Mouse (Mus musculus): ENCODE results near the gene Fam167b.
A peak's percentile ranks its signal among the peaks of the same experiment; 100 is the strongest.

Gene Fam167b

DNA sequence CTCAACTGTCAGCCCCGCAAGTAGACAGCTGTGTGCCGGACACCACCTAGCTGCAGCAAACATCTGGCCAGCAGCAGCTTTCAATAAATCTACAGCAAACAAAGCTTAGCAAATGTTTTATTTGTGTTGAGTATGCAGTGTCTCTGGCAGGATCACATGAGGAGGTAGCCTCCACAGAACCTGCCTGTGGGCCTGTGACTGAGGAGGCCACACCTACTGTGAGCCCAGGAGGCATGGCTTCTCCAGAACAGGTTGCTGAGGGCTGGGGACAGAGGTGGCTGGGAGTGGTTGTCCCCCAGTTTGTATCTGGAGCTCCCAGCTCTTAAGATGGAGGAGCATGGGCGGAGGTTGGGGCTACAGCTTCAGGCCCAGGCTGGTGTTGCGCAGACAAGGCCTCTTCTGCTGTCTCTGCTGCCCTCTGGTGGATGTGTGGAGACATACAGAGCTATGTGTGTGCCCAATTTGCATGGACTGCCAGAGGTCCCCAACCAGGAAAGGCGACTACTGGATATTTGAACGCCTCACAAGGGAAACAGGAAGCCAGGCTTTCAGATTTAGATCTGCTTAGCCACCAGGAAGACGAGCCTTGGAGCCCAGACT lies 30.2 kb upstream of the Fam167b start:
- peak; percentile 65 for DNase-seq (ENCODE audit: low read depth, low spot score)

DNA sequence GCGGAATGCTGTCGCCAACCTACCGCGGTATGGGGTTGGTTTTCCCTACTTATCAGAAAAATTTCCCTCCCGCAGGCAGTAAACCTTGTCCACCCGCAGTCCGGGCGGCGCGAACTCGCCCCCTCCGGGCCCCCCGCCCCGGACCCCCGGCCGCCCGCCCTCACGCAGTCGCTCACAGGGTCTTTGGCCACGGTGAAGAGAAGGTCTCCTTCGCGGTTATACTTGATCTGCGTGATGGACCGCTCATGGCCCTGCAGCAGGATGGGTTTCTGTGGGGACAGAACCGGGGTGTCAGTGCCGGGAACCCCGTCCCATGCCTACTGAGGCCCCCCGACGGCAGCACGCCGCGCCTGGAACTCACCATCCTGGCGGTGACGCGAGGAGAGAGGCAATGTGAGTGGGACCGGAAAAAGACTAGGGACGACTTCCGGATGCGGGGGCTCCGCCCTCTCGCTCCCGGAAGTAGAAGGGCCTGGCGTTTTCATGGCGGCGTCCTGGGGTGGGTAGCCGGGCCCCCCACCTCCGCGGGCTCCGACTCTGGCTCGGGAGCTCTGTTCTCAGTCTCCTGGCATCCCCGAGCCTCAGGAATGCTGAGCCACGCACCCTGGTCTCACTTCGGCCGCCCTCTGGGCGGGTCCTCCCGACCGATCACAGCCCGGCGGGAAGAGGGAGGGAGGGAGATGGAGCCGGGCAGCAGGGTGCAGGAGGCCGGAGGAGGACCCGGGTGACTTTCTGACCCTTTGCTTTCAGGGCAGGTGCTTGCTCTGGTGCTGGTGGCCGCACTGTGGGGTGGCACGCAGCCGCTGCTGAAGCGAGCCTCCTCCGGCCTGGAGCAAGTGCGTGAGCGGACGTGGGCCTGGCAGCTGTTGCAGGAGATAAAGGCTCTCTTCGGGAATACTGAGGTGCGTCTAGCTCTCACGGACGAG lies 22.1 kb upstream of the Fam167b start, which contains the start of the genes Eif3i and Tmem234:
TSS of gene Eif3i (minus strand) at position 416 of the 926 bp plus-strand sequence.
TSS of gene Tmem234 (plus strand) at position 436 of the 926 bp plus-strand sequence.
- peak; percentile 67 for DNase-seq (ENCODE audit: low read depth, low spot score)

DNA sequence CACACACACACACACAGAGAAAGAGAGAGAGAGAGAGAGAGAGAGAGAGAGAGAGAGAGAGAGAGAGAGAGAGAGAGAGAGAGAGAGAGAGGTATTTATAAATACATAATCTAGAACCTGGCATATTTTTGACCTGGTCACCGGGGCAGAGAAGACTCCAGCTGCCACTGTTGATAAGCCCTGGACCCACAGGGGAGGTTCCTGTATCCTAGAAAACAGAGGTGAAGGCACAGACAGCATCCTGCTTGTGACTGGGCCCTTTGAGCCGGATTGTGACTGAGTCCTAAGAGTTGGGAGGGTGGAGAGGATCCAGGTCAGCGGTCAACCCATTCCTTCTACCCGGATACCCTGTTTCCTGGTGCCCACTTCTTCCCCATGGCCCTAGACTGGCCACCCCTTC lies 10.5 kb upstream of the Fam167b start:
- DNase-seq (ENCODE audit: low read depth, low spot score) = no peak

DNA sequence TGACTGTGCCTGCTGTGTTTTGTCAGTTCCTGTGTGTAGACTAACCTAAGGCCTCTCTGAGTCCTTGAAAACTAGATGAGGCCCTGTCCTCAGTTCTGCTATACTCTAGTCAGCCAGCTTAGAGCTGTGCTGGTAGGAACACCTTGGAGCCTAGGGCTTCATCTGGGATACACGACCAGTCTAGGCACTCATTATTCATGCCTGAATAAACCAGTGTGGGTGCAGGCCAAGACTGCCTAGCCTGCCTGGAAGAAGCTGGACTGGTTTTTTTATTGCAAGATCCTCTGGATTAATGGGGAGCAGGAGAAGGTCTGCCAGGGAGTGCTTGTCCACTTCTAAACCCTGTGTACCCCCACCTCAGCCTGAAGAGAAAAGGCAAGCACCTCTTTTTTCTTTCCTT lies 8.6 kb upstream of the Fam167b start:
- DNase-seq (ENCODE audit: low read depth, low spot score) = no peak

DNA sequence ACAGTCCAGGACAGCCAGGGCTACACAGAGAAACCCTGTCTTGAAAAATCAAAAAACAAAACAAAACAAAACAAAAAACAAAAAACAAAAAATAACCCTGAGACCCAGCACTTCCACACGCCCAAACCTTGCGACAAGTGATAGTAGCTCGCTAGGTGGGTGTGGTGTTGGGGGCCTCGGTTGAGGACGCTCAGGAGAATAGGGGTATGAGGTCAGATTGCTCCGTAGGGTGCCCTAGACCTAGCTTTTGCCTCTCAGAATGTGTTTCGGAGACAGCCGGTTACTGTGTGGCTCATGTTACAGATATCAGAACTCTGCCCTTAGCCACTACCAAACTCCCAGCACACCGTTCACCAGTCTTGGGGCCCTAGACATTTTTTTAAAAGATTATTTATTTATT lies 7.4 kb upstream of the Fam167b start:
- no peak for DNase-seq (ENCODE audit: low read depth, low spot score)

DNA sequence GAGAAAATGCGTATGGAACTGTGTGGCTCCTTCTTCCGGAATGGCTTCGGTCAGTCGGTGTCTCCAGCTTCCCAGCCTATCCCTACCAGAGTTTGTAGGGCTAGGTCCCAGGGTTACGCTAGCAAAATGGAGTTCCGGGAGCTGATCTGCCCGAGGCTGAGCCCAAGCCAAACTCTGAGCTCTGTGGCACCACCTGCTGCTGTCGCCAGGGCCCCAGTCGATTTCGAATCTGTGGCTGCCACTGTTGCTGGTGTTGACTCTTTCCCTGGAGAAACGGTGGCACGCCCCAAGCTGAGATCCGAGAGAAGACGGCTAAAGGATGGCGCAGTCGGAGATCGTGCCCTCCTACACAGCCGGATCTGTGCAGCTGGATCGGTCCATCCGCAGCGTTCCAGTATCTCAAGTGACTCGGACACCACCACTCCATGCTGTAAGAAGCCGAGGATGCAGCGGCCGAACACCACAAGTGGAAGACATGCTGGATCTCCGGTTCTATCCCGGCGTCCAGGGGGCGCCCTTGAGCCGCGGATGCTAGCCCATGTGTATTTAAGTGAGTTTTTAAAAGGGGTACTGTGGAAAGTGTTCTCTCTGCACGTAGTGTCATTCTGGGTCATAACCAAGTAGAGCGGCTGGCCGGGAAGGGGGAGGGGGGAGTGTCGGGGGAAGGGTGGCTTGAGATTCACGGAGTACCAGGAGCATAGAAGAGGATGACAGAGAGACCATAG lies 6.7 kb upstream of the Fam167b start:
- peak; percentile 78 for DNase-seq (ENCODE audit: low read depth, low spot score)

DNA sequence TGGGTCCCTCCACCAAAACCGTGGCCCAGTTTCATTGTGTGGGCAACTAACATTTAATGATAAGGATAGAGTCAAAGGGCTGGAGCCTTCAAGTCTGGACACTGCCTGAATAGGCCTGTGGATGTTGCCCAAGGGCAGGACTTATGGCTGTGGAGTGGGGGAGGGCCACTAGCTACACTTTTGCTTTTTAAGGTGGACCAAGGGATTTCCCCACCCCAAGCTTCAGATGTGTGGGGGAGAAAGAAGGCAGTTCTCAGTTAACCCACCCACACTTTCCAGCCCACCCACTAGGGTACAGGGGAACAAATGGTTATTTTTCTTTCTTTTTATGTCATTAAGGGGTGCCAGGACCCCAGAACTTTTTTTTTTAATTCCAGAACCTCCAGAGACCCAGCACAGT lies 6.0 kb upstream of the Fam167b start:
- no peak for DNase-seq (ENCODE audit: low read depth, low spot score)

DNA sequence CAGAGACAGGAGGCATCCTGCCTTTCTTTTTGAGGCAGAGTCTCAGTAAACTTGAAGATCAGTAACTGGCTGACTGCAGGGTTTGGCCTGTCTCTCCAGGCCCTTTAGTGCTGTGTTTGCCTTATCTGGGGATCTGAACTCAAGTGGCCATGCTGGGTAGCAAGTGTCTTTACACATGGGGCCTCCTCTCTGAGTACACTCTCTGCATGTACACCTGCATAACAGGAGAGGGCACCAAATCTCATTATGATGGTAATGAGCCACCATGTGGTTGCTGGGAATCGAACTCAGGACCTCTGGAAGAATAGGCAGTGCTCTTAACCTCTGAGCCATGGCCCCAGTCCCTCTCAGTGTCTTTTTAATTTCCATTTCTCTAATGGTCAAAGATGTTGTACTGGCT lies 3.9 kb upstream of the Fam167b start:
- no peak for DNase-seq (ENCODE audit: low read depth, low spot score)

DNA sequence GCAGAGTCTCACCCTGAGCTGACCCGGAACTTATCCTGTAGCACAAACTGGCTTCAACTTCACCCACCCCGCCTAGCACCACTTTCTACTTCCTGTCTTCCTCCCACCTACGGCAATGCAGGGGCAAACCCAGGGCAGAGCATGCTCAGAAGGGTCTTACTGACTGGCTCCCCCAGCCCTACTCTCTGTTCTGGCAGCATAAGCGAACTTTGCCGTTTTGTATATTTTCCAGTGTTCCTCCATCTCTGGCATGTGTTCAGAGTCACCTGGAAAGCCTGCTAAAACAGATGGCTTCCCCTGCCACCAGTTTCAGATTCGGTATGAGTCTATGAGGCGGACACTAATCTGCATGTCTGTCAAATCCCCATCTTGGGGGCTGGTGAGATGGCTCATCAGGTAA lies 2.0 kb upstream of the Fam167b start:
- DNase-seq (ENCODE audit: low read depth, low spot score) = no peak

DNA sequence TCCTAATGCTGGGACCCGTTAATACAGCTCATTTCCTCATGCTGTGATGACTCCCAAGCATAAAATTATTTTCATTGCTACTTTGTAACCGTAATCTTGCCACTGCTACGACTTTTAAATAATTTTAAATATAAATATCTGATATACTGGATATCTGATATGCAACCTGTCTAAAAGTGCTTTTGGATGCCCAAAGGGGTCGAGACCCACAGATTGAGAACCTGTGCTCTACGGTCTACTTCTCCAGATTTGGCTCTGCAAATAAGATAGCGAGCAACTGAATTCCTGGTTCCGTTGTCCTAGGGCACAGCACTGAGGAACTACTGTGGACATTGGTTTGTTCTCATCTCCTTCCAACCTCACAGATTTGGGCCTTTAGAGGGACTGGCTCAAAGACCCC lies 661 bp downstream of the Fam167b start:
- DNase-seq (ENCODE audit: low read depth, low spot score) = no peak

DNA sequence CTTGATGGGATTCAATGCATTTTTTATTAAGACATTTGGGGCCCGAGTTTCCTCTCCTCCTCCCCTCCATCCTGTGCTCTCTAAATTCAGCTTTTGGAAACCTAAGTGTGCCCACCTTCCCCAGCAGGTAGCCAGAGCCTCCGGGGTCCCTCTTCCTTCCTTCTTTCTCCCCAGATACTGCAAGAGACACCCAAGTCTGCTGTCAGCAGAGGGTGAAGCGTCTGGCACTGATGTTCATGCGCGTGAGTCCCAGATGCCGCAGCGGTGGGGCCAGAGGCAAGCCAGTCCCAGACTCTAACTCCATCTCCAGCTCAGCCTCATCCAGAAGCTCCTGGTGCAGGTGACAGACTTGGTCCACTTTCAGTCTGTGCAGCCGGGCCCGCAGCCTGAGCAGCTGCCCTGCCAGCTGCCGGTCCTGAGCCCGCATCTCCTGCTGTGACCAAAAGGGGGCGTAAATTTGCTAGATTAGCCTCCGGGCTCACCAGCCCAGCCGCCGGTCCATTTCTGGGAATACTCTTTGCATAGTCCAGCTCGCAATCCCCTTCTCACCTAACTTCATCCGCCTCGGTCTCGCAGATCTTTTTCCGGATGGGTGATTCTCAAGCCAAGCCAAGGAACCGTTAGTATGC lies 1.4 kb downstream of the Fam167b start:
- no peak for DNase-seq (ENCODE audit: low read depth, low spot score)

DNA sequence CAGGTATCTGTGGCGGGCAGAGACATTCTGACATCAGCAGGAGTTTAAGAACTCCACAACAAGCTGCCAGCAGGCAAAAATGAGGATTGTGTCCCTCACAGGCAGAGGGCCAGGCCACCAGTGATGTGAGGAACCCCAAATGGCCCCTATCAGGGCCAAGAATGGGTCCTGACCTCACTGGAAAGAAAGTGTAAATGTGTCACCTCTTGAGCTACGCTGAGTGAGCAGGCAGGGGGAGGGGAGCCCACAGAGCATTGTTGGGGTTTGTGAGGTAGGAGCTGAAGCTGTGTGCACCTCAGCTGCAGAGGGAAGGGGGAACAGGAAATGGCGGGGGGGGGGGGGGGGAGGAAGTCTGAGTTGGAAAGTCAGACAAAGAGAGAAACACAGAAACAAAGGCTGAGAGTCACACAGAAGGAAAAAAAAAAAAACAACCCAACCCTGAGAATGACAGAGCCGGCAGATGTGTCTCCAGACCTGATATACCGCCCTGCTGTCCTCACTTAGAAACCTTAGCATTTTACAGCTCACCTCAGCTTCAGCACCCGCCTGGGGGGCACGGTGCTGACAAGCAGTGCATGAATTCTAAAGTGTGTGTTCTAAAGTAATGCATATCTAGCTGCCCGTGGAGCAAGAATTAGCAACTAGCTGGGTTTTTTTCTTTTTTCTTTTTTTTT lies 3.0 kb downstream of the Fam167b start:
- no peak for DNase-seq (ENCODE audit: low read depth, low spot score)

DNA sequence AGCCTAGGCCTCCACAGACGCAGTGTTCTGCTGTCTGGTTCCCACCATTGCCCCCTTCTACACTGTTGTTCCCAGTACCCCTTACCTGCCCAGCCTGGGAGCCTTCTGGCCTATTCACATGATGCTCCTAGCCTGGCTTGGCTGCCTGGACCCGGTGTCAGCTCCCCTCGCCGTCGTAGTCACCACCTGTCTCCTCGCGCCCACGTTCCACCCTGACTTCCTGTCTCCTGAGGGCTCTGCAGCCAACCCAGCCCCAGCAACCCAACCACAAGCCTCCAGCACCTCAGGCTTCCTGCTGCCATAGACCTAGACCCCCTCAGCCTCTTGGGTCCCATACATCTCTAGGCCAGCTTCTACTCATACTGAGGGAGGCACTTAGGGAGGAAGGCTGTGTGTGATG lies 4.9 kb downstream of the Fam167b start, which contains the start of gene Lck:
TSS of gene Lck (minus strand) at position 212 of the 400 bp plus-strand sequence.
- DNase-seq (ENCODE audit: low read depth, low spot score) = no peak

DNA sequence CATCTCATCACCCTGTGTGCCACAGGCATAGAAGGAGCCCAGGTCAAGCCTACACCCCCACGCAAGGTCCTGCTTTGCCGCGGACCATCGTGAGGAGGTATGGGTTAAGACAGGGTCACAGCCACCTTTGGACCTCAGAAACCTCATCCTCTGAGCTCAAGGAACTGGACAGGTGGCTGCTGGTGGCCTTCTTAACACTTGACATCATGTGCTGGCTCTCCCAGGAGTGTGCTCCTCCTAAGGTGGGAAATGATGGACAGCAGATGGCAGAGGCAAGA lies 5.3 kb downstream of the Fam167b start:
- no peak for DNase-seq (ENCODE audit: low read depth, low spot score)

DNA sequence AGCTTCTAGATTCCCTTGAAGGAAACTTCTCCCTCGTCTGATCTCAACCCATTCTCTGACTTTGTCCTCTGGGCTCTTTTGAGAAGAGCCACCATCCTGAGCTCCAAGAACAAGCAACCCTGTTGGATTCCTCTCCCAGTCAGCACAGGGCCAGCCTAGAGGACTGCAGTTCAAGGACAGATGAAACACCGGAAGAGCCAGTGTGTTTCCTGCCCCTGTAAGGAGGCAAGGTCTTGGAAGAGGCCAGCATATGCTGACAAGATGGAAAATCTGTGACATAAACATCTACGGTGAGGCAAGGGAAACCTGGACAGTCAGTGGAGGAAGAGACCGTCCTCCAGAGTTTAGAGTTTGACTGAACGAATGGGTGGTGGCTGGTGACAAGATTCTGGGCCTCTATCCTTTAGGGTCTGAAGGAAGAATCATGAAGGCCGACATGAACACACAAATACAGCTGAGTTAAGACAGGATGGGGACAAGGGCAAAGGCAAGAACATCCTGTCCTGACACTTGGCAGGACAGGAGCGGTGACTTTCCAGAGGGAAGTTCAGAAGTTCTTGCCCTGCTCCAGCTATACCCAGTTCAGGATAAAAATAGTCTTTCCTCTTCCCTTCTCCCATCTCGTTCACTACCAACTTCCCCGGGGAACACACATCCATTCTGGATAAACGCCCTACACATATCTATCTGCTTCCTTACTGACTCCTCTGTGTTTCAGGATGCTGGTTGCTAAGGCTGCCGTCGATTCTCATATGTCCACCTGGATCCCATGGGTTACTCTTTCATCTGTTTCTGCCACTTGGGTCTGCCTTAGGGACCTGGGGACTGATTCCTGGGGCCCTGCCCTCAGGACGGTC lies 5.9 kb downstream of the Fam167b start:
- no peak for DNase-seq (ENCODE audit: low read depth, low spot score)

DNA sequence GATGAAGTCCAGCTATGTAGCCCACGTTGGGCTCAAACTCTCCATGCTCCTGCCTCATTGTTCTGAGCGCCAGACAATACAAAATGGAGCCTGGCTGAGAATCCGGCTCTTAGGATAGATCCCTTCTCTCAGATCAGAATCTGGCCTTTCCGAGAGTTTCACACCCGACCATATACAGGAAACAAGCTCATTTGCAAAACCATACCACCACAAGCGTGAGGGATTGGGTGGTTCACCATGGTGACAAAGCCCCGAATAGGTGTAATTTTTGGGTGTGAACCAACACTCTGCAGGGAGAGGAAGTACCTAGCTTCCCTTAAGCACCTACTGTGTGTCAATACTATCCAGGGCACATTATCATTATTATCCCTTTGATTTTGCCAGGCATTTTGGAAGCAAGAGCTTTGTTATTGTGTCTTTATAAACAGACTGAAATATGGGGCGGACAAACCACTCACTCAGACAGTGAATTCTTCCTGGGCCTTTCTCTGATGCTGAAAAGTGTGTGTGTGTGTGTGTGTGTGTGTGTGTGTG lies 6.7 kb downstream of the Fam167b start:
- DNase-seq (ENCODE audit: low read depth, low spot score) = no peak

DNA sequence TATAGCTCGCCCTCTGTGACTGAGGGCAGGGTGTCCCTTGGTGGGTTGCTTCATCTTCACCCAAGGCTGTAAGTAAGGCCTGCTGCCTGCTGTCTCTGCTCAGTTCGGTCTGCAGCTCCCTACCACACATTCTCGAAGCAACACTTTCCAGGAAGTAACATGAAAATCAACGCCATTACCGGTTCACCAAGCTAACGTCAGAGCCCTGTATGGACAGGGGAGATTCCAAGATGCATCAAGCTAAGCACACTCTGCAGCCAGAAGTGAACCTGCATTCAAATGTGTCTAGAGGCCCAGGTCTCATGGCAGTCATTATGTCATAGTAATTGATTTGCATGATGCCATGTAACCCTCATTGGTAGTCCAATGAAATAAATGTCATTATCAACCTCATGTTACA lies 8.3 kb downstream of the Fam167b start:
- no peak for DNase-seq (ENCODE audit: low read depth, low spot score)

DNA sequence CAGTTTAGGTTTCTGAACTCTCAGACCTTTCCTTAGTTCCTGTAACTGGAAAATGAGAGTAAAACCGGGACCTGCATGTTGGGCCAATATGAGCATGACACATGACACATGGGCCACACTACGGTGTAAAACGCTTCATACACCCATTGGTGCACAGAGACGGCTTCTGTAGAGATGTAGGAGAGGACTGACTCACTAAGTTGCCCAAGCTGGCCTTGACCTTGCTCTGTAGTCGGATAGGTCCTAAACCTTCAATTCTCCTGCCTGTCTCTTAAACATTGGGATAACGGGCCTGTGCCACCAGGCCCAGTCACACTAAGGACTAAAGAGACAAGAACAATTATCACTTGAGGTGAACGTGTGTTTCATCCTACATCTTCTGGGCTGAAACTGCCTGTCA lies 10.0 kb downstream of the Fam167b start:
- no peak for DNase-seq (ENCODE audit: low read depth, low spot score)

DNA sequence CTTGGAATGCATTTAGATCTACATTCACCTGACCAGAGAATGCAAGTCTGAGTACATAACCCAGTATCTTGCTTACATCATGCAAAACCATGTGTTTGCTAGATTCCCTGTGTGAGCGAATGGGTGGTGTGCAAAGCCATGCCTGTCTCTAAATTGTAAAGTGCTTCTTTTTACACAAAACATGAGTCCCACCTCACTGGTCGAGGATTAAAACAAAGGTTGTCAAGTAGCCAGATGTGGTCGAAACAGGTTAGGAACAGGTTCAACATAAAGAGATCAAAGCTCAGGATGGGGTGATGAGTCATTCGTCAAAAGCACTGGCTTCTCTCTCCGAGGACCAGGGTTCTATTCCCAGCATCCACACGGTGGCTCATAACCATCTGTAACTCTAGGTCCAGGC lies 13.2 kb downstream of the Fam167b start:
- DNase-seq (ENCODE audit: low read depth, low spot score) = no peak

DNA sequence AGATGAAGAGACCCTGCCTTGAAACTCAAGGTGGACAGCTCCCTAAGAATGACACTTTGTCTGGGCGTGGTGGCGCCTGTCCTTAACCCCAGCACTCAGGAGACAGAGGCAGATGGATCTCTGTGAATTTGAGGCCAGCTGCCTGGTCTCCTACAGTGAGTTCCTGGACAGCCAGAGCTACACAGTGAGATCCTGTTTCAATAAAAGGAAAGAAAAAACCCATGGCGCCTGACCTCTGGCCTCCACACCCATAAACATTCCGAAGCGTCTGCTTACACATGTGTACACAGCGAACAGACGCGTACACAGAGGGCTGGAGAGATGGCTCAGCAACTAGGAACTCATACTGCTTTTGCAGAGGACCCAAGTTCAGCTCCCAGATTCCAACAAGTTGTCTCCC lies 14.6 kb downstream of the Fam167b start:
- DNase-seq (ENCODE audit: low read depth, low spot score) = no peak

Measured in WW6 (cell line).